Mouse (Mus musculus) liver, embryonic 16.5 days (tissue): Measurements from ENCODE around the gene Mcm2. TPM values are rescaled to one million over a fixed set of nuclear protein-coding genes. Genes with fewer than 3 reads are reported as not detected.

ENCODE experiments used
- ATAC-seq: fragments of 200-750 bp; cut with Nextera tagmentation; 2 replicates; pipeline ENCODE4 v1.8.0; 2017; ENCODE audit warnings: low read depth, mild to moderate bottlenecking, moderate number of reproducible peaks, moderate library complexity
- H3K27ac ChIP-seq: fragments of 300-500 bp; sonication (generic); 2 replicates; pipeline ENCODE4 v1.5.1; 2014; ENCODE audit warnings: mild to moderate bottlenecking, low read length
- H3K27me3 ChIP-seq: fragments of 300-500 bp; sonication (generic); 2 replicates; pipeline ENCODE4 v1.6.1; 2014; ENCODE audit warnings: low read depth, low read length, mixed read lengths; ENCODE audit not compliant: control insufficient read depth, insufficient read depth
- H3K36me3 ChIP-seq: fragments of 300-500 bp; sonication (generic); 2 replicates; pipeline ENCODE4 v1.6.1; 2014; ENCODE audit warnings: mild to moderate bottlenecking; ENCODE audit not compliant: control insufficient read depth, insufficient read depth
- H3K4me1 ChIP-seq: fragments of 300-500 bp; sonication (generic); 2 replicates; pipeline ENCODE4 v1.6.1; 2014; ENCODE audit warnings: low read depth, low read length, mixed read lengths; ENCODE audit not compliant: control insufficient read depth
- H3K4me2 ChIP-seq: fragments of 300-500 bp; sonication (generic); 2 replicates; pipeline ENCODE4 v1.6.1; 2014; ENCODE audit warnings: low read depth, low read length, mixed read lengths
- H3K4me3 ChIP-seq: fragments of 300-500 bp; sonication (generic); 2 replicates; pipeline ENCODE4 v1.5.1; 2014; ENCODE audit warnings: low read depth, mild to moderate bottlenecking, low read length
- H3K9ac ChIP-seq: fragments of 300-500 bp; sonication (generic); 2 replicates; pipeline ENCODE4 v1.6.1; 2014; ENCODE audit warnings: low read depth, low read length
- H3K9me3 ChIP-seq: fragments of 300-500 bp; sonication (generic); replicated peaks from 2 replicates; pipeline ENCODE4 v1.6.1; 2016; ENCODE audit warnings: low read length; ENCODE audit not compliant: control insufficient read depth
- WGBS: fragments of 180-500 bp; shearing (Covaris S2); extraction: QIAGEN DNeasy Blood & Tissue Kit; methylation state at CpG from one replicate; pipeline ENCODE4 v1.1.7; 2014; ENCODE audit not compliant: insufficient replicate concordance; 5-methylcytosine and 5-hydroxymethylcytosine counted together
- polyA plus RNA-seq: library from polyadenylated mRNA; unstranded; fragments of >200 nt; fragmentation: Nextera tagmentation; extraction: Ambion mirVana; gene quantifications from 2 replicates; pipeline ENCODE4 v1.2.1, GENCODE M21; 2015

Mcm2 gene
- polyA plus RNA-seq, 1 experiment from 2014 or later: 128 TPM

- Histone ChIP-seq H3K27me3 (peaks cover 5% of the 10 kb centered on the region; the same call in 1 of the 2 replicates), H3K9ac (no peak overlapping the region), H3K27ac (no peak overlapping the region), H3K9me3 (no peaks in the 10 kb centered on the region), H3K4me2 (no peak overlapping the region), H3K36me3 (no peaks in the 10 kb centered on the region), H3K4me3 (no peak overlapping the region), H3K4me1 (no peaks in the 10 kb centered on the region)
- WGBS: 8% methylated on average over 5 of the region's 5 CpGs
- ATAC-seq: peak; percentile 45
Measured at GRCm38 (mm10) chr6:88855636-88856035, 42.9 kb downstream of the Mcm2 start.

- no peaks in the 10 kb centered on the region for H3K4me1 ChIP-seq
- no peaks in the 10 kb centered on the region for H3K9me3 ChIP-seq
- no peaks in the 10 kb centered on the region for H3K36me3 ChIP-seq
- no peak overlapping the region for H3K27ac ChIP-seq
- no peak overlapping the region for H3K4me3 ChIP-seq
- no peak for ATAC-seq
- WGBS: 60% methylated on average over 5 of the region's 5 CpGs
- H3K4me2 ChIP-seq: no peak overlapping the region
- H3K9ac ChIP-seq: no peak overlapping the region
- peaks cover 4% of the 10 kb centered on the region; the same call in 1 of the 2 replicates for H3K27me3 ChIP-seq
Measured at GRCm38 (mm10) chr6:88854509-88854908, 44.1 kb downstream of the Mcm2 start.

DNA sequence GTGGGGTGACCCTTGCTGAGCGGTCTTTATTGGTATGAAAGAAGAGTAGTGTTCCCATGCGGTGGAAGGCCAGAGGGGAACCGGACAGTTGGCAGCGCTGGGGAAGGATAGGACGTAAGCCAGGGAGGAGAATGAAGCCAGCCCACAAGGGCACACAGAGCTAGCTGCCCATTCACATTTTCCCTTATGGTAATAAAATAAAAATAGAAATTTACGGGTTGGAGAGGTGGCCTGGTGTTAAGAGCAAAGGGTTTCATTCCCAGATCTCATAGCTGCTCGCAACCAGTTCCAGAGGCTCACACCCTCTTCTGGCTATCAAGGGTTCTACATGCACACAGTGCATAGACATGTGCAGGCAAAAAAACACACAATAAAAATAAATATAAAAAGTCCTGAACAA lies 48.5 kb downstream of the Mcm2 start:
- no peak for ATAC-seq
- no peak overlapping the region for H3K4me3 ChIP-seq

DNA sequence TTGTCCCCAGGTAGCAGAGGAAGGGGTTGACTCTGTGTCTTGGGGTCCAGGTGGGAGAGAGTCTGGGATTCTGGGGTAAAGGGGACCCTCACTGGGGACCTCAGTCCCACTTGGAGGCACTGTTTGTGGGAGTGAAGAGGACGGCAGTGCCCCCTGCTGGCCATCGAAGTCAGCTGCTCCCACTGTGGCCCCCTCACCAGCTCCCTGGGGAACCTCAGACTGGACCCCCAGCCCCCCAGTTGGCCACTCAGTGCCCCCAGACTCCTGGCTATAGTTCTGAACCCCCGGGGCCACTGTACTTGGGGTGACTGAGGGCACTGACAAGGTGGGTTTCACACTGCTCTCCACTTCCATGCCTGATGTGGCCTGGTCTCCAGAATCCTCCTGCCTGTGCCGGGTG lies 49.3 kb downstream of the Mcm2 start:
- no peaks in the 10 kb centered on the region for H3K4me1 ChIP-seq
- H3K9ac ChIP-seq: no peak overlapping the region
- H3K4me2 ChIP-seq: no peak overlapping the region
- no peaks in the 10 kb centered on the region for H3K36me3 ChIP-seq
- H3K9me3 ChIP-seq: no peaks in the 10 kb centered on the region
- no peak overlapping the region for H3K4me3 ChIP-seq
- no peak for ATAC-seq
- H3K27me3 ChIP-seq: no peaks in the 10 kb centered on the region; the same call in 1 of the 2 replicates
- 35% methylated on average over 4 of the region's 4 CpGs for WGBS
- H3K27ac ChIP-seq: no peak overlapping the region

More for the DNA sequence above, 48.5 kb downstream of the Mcm2 start:
- H3K27me3 ChIP-seq: no peaks in the 10 kb centered on the region; the same call in 1 of the 2 replicates
- H3K4me1 ChIP-seq: no peaks in the 10 kb centered on the region
- no peak overlapping the region for H3K4me2 ChIP-seq
- no peak overlapping the region for H3K9ac ChIP-seq
- no peaks in the 10 kb centered on the region for H3K9me3 ChIP-seq
- 76% methylated on average over 7 of the region's 7 CpGs for WGBS
- H3K36me3 ChIP-seq: no peaks in the 10 kb centered on the region
- H3K27ac ChIP-seq: no peak overlapping the region

- WGBS: 63% methylated on average over 2 of the region's 2 CpGs
- no peak for ATAC-seq
Measured at GRCm38 (mm10) chr6:88847571-88847970, 51.0 kb downstream of the Mcm2 start.

DNA sequence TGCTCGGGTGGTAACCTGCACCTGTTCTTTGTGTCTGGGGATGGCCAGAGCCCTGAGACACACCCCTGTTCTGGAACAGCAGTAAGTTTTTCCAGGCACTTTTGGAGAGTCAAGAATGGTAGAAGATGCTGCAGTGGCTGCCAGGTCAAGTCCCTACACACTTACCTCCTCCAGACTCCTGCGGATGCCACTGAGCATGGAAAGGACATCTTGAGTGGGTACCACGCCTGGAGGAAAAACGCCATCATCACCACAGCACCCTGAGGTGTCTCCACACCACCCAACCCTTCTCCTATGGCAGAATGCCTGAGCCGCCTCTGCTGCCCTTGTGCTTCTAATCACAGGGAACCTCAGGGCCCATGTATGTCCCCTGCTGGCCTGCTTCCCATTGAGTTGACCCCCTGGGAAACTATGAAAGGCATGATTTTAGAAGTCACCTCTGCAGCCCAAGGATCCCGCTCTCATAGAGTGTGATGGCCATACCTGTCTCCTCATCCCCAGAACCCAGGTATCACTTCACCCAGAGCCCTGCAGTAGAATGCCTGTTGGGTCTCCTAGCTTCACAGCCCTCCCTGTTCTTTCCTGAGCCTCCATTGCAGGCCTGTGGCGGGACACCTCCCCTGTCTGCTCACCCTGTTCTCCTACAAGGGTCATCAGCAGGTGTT lies 53.5 kb downstream of the Mcm2 start:
- no peak overlapping the region for H3K27ac ChIP-seq
- no peak overlapping the region for H3K4me3 ChIP-seq
- H3K4me2 ChIP-seq: no peak overlapping the region
- no peaks in the 10 kb centered on the region for H3K36me3 ChIP-seq
- H3K27me3 ChIP-seq: no peaks in the 10 kb centered on the region
- H3K9ac ChIP-seq: no peak overlapping the region
- H3K4me1 ChIP-seq: peaks cover 19% of the 10 kb centered on the region
- ATAC-seq: no peak
- WGBS: 76% methylated on average over 7 of the region's 7 CpGs
- H3K9me3 ChIP-seq: no peaks in the 10 kb centered on the region

More at GRCm38 (mm10) chr6:88847571-88847970, 51.0 kb downstream of the Mcm2 start:
- Histone ChIP-seq H3K4me1 (peaks cover 8% of the 10 kb centered on the region), H3K27me3 (no peaks in the 10 kb centered on the region), H3K9me3 (no peaks in the 10 kb centered on the region), H3K4me3 (no peak overlapping the region), H3K4me2 (no peak overlapping the region), H3K36me3 (no peaks in the 10 kb centered on the region), H3K27ac (no peak overlapping the region), H3K9ac (no peak overlapping the region)

DNA sequence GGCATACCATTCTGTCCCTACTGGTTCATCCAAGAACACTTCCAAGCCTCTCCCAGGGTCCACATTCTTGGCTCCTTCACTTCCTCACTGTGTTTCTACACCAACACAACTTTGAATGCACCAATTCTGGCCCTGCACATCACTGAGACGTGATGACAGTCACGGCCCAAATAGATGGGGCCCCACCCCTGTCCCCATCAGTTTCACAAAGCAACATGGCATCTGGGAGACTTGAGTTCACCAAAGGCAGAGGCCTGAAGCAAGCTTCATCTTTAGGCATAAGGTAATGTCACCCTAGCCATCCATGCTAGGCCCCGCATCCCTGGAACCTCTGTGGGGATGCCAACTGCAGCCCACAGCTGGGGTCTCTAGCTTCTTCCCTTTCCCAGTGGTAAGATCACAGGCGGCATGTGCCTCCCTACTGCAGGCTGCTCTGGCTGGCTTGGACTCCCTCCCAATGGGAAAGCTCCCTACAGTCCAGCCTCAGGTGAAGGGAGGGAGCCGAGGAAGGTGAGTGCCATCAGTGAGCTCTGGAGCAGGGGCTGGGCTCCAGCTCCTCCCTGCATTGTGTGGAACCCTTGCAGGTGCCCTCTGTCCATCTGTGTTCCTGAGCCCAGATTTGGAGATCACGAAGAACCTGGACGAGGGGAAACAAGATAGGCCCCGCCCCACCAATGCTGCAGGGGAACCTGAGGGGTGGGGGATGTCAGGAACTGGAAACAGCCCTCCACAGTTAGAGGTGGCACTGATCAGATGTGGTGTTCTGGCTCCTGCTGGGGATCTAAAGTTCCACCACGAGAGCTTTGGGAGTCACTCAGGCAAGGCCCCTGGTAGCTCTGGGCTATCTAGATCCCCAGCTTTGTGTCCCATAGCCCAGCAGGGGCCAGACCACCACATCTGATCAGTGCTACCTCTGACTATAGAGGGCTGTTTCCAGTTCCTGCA lies 54.5 kb downstream of the Mcm2 start:
- no peaks in the 10 kb centered on the region for H3K9me3 ChIP-seq
- no peak for ATAC-seq
- peaks cover 8% of the 10 kb centered on the region for H3K36me3 ChIP-seq
- H3K4me3 ChIP-seq: no peak overlapping the region
- H3K4me1 ChIP-seq: peaks cover 25% of the 10 kb centered on the region
- no peak overlapping the region for H3K4me2 ChIP-seq
- 64% methylated on average over 9 of the region's 9 CpGs for WGBS
- no peaks in the 10 kb centered on the region for H3K27me3 ChIP-seq
- H3K9ac ChIP-seq: no peak overlapping the region
- no peak overlapping the region for H3K27ac ChIP-seq

DNA sequence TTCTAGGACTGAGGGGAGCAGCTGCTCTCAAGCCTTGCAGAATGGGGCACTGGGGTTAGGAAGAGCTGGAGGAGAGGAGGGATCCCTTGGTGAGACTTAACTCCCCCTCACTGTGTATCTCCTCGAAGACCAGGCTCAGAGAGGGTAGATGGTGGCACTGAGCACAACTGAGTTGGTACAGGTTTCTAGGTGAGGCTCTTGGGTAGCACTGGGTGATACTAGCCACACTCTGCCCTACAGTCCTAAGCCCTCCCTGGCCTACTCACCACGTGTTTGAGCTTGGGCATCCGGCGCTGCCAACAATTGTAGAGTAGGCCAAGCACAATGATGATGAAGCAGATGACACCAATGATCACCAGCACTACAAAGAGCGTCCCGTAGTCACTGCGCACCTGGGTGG lies 55.3 kb downstream of the Mcm2 start:
- Histone ChIP-seq H3K4me1 (peaks cover 25% of the 10 kb centered on the region), H3K36me3 (peaks cover 15% of the 10 kb centered on the region), H3K9me3 (no peaks in the 10 kb centered on the region), H3K27me3 (no peaks in the 10 kb centered on the region), H3K9ac (peak overlapping the region; percentile 89; the same call in 1 of the 2 replicates), H3K27ac (no peak overlapping the region; the same call in 1 of the 2 replicates), H3K4me3 (peak overlapping the region; percentile 77), H3K4me2 (peak overlapping the region; percentile 99)
- no peak for ATAC-seq
- 71% methylated on average over 7 of the region's 7 CpGs for whole genome bisulfite sequencing

GRCm38 (mm10) chr6:88842731-88843151 lies 55.8 kb downstream of the Mcm2 start:
- peak overlapping the region; percentile 89 for H3K9ac ChIP-seq
- H3K36me3 ChIP-seq: peaks cover 20% of the 10 kb centered on the region
- ATAC-seq: no peak
- WGBS: 2% methylated on average over 32 of the region's 32 CpGs
- peak overlapping the region; percentile 77 for H3K4me3 ChIP-seq
- H3K27me3 ChIP-seq: no peaks in the 10 kb centered on the region
- H3K4me2 ChIP-seq: peak overlapping the region; percentile 99
- H3K9me3 ChIP-seq: no peaks in the 10 kb centered on the region
- peaks cover 25% of the 10 kb centered on the region for H3K4me1 ChIP-seq
- H3K27ac ChIP-seq: peak overlapping the region; percentile 98
